Mouse (Mus musculus) CH12F3 (cell line): ENCODE measurements around the gene Rbm20.
"Not testable (repeated sequence)": the region's sequence is repeated elsewhere in the genome, so short reads cannot be mapped to it uniquely, and the experiment has no call there.

Experiments used
- in situ Hi-C: fragments of 300-500 bp; cut with MboI; formaldehyde crosslinking; loops from 2 replicates; pipeline ENCODE4 v1.14.3; 2020; ENCODE audit warnings: low sequenced_read_pairs

The Rbm20 gene

DNA sequence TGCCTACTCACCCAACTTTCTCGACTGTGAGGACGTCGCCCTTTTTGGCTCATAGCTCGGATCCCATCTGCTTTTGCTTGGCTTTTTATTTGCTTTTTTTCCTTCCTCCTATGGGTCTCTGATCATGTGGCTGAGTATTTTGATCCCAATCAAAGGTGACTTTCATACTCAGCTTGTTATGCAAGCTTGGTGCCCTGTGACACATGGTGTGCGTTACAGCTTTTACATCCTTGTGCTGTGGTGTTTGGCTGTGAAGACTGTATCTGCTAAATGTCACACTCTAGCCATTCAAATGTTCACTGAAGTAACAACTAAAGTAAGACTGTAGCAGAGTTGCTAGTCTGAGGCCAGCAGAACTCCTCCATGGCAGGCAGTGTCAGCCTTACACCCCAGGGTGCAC is 109.7 kb downstream of the Rbm20 start:
- in situ Hi-C loops: no loop called here

DNA sequence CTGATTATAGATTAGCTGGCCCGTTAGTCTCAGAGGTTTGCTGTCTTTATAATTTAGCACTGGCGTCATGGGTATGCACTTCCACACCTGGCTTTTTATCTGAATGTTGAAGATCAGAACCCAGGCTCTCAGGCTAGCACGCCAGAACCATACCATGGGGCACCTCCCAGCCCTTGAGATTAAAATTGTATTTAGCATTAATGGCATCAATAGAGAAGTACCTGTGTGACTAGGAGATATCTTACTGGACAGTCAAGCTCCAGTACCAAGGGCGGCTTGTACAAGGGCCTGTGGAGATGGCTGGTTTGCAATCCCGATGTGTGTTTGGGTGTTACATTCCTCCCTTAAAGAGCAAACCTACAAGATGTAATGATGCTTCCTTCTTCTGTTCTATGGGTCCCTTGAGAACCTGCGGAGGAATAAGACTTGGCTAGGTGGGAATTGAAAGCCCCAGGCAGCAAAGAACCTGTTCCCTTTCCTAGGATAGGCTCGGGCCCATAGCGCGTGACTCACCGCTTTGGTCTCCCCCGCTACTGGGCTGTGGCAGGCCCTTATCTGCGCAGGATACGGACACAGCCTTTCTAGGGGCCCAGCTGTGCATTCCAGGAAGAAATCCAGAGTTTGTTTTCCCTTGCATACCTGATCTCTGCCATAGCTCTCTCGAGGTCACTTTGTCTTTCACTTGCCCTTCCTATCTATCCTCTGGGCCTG is 111.7 kb downstream of the Rbm20 start:
- in situ Hi-C loops: no loop called here

DNA sequence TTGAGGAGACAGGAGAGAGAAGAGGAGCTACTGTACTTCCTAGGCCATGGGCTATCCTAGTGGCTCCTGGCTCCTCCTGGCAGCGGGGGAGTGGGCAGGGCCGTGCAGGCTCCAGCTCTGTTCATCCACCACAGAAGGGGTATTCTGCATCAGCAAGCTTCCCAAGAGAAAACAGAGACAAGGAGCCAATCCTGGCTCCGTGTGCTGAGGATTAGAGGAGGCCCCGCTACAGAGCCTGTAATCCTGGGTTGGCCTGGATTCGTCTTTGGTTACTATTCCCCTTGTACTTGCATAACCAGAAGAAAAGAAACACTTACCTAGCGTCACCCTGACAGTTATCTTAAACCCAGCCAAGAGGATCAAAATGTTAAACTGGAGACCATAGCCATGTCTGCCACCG is 112.5 kb downstream of the Rbm20 start:
- in situ Hi-C loops: no loop called here

DNA sequence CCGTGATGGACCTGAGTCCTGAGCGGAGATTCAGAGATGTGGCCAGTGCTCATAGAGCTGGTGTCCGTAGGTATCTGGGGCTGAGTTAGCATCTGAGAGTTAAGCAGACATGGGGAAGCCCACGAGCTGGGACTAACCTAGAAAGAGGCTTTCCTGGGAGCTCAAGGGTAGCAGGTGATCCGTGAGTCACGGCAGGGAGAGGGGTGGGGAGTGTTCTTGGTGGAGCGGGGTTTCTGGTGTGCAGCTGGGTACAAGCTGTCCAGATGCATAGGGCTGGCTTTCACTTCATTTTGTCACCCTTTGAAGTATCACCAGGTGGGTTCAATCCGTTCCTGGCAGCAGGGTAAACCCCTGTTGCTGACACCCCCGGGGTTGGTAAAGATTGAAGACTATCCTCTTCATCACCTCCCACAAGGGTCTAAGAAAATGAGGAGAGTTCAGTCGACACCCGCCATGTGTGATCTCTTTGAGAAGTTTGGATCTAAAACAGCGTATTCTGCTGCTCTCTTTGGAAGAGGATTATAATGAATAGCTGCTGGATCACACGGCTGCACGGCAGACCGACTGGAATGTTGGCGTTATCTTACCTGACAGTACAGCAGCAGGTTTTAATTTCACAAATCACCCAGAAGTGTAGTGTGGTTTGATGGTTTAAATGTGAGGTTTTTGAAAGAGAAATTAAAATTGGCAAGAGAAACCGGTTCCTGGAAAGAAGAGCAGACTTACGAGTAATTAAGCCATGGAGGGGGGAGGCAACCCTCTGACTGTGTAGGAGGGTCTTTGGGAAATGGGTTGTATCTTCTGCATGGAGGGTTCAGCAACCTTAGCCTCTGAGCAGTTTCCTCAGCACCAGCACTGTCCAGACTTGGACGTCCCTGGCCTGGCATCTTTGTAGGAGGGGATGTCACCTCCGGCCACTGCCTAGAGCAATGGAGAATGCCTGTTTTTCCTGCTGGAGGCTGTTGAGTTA is 114.9 kb downstream of the Rbm20 start:
- in situ Hi-C loops: no loop called here

DNA sequence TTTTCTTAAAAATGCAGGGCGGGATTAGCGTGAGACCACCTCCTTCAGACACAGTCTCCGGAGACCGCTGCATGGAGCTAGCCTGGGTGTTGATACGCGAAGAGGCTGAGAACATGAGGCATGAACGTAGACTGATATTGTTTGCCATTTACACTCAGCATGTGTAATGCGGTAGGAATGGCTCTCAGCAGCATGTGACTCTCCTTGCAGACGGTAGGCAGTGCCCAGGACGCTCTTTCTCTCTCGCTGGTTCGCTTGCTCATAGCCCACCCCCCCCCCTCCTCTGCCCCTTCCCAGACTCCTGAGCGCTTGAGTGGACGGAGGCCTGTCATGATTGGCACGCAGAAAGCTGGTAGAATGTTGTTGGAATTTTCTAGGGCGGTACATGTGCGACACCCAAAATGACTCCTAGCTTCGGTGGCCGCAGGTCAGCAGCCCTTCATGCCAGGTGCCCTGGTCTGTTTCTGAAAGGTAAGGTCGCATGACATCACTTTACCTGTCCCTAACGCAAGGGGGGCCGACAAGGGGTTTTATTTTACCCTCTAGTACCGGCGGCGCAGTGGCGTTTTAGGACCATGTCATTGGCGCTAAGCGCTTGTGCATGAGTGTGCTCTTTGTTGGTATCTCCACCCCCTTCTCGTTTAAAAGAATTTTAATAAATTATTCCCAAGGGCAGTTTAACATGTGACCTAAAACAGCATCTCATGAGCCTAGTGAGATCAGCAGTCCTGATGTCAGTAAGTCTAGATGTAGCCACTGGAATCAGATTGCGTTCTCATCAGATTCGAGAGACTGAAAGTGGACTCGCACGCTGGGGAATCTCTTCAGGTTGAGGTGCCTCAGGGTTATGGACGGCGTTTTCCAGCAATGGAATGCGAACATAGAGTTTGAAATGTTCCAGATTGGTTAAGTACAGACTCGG is 116.1 kb downstream of the Rbm20 start:
- in situ Hi-C loops: no loop called here

DNA sequence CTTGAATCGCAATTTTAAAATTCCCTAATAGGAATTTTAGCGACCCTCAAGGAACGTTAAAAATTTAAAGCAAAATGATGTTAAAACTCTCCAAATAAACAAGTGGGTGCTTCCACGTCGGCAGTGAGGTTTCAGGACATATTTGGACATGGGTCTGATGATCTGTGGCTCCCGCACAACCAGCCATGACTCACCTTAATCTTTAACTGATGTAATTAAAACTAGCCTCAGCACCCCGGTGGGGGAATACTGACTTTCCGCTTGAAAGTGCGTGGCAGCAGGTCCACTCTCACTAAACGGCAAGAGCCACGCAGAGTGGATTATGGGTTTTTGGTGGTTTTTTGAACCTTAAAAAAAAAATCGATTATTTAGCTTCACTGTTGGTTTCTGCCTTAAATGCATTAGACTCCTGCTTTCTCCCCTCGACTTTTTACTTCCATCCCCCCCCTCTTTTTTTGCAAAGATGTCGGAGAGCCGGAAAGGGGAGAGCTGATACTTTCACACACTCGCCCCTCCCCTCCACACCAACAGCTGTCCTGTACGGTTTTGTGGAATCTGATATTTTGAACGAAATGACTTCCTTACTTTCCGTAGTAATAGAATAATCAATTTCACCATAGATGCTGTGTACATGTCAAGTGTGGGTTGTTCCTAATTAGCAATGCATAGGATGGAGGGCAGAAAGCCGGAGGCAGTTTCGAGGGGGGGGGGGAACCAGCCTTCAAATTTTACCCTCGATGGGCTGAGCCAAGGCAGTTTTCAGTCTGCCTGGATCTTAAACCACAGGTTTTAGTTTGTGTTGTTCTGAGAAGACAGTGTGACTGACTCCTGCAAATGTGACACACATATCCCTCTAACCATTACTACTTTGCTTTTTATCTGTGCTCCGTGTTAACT is 117.1 kb downstream of the Rbm20 start:
- in situ Hi-C loops: no loop called here

DNA sequence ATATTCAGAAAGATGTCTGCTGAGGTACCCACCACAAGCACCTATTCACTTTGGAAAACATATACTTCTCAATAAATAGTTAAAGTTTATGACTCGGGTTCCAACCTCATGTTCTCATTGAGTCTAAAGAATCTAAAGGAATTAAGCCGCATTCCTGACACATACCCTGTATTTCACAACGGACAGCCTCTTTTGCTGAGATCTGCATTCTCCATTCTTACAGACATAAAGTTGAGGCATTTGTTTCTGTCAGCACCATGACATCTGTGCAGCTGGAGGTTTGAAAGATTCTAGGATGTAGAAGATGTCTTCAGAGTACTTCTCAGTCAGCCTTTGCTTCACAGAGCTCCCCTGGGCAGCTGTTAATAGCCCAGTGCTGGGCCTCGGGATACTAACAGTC is 117.9 kb downstream of the Rbm20 start:
- in situ Hi-C loops: no loop called here

DNA sequence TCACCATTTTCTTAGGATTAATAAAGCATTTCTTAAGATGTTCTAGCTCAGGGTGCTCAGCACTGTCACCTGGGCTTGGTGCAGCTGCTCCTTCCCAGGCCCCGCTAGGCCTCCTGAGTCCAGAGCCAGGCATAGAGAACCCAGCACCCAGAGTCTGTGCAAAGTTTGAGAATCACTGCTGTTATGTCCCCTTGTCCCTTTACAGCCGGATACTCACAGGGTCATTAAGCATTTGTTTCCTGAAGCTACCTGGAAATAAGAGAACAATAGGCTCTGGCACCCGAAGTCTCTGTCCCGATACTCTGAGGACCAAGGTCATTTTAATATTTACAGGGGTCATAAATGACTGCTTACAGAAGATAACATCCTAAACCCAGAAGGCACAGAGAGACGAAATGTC is 118.9 kb downstream of the Rbm20 start:
- in situ Hi-C loops: no loop called here

DNA sequence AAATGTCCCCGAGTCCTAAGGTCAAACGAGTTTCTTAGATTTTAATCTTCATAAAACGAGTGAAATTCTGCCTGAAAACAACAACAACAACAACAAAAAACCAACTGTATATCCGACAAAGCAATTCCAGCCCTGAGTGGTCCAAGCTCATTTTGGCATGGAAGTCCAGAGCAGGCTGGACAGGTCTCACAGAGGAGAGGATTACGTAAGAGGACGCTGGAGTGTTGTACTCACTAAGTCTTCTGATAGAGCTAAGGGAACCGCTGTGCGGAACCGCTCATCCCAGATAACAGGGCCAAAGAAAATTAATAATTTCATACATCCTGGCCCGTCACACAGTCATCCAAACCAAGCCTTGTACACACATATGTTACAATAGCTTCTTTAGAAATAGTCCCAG is 120.7 kb downstream of the Rbm20 start:
- in situ Hi-C loops: no loop called here

DNA sequence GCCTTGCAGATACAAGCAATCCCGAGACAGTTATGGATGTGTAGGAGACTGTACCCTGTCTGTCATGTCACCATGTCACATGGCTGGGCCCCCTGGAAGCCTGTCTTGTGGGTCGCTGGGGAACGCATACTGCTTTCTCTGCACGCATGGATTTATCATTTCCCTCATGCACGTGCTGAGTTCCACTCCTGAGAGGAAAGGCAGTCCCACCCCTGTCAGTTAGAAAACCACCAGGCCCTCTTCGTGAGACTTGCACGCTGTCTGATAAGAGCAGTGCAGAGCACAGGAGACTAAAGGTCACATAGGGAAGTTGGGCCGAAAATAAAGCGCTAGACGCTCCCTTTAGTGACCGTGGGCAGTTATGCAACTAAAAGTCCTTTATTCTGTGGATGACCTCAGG is 122.8 kb downstream of the Rbm20 start:
- in situ Hi-C loops: no loop called here

DNA sequence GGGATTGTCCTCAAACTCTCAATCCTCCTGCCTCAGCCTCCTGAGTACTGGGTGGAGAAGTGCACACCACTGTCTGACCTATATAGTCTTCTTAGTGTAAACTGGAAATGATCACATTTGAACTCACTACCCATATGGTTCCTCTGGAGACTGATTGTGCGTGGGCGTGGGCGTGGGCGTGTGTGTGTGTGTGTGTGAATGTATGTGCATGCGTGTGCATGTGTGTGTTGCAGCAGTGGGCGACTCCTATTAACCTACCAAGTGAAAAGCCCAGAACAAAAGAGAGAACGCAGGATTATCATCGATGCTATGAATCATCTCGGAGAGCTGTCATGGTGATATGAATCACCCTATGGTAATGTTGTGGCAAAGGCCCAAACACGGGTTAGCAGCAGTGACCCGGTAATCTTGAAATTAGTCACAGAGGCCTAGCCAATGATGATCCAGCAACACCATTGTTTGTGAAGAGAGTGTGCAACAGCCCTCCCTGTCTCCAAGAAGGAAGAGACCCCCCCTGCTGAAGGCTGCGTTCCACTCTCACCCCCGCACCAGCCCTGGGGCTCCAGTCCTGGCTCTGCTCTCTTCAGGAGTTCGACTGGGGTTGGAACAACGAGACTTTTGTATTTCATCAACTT is 123.4 kb downstream of the Rbm20 start:
- in situ Hi-C loops: no loop called here

DNA sequence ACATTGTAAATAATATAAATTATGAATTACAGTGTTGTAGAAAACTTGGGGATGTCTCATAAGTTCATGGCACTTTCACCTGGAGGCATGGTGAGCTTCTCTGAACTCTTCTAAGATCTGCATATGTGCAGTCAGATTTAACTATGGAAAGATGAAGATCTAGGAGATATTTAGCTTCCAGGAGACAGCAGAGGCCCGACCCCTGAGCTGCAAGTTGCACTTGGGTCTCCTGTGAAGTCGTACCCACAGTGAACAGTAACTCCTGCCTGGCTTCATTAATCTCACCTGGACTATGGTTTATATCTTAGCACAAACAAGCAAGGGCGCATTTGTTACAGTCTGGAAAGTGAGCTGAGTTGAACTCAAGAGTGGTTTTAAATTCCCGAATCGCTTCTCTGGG is 124.3 kb downstream of the Rbm20 start:
- in situ Hi-C loops: no loop called here

DNA sequence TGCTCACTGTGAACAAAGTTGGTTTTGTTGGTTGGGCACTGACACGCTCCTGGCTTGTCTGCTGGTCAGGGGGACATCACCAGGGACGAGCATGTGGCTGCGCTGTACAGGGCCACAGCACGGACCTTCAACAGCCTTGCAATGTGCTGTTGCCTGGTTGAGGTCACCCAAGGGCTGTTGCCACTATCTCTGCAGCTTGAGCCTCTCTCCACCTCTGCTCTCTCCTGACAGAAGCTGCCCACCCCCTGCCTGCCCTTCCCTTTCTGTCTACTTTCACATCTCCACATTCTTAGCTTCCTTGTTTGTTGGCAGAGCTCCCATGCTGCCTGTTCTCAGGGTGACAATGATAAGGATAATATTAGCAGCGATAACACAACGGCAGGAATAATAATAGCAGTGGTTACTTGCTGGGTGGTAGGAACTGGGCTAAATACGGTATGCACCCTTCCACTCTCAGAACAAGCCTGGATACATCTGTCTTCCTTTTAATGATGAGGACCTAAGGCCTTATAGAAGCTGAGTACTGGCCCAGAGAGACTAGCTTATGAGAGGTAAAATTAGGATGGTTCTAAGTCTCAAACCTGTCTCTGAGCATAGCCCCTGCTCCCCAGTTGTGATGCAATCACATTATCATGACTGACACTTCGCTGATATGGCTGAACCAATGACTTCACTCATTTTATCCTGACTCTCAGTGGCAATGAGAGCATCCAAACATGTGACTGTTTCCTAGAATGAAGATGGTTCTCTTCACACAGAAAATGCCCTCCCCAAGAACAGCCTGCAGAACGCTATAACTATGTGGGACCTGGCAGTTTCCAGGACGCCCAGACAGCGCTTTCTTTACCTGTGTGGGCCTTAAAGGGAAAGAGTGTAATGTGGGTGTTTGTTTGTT is 124.9 kb downstream of the Rbm20 start:
- in situ Hi-C loops: no loop called here

DNA sequence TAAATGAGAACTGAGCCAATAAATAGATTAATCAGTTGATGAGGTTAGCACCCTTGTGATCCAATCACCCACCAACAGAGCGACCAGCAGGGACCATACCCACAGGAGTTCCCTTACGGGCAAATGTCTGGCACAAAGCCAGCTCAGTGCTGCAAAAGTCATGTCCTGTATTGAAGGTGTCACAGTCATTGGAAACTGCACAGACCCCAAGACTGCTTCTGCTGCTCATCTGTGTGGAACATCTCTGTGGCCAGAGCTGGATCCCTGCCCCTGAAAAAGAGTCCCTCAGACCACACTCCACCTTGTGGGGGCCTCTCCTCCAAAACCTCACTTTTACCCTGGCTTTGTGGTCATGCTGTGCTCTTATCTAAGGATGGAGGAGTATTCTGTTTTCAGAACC is 126.8 kb downstream of the Rbm20 start:
- in situ Hi-C loops: no loop called here

DNA sequence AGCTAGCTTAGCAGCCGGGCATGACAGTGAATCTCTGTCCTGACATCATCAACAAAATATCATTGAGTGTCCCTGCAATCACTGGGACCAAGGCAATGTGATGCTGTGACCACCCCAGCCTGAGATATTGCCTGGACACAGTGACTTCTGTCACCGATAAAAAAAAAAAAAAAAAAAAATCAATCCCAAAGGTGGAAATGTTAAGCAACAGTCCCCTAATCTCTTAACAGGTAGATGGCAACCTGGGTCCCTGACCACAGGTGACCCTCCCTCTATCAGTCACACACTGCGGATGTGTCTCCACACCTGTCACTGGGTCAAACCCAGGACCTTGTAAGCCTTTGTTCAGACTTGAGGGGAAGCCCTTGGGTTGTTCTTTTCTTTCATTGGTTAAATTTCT is 128.0 kb downstream of the Rbm20 start:
- in situ Hi-C loops: no loop called here

DNA sequence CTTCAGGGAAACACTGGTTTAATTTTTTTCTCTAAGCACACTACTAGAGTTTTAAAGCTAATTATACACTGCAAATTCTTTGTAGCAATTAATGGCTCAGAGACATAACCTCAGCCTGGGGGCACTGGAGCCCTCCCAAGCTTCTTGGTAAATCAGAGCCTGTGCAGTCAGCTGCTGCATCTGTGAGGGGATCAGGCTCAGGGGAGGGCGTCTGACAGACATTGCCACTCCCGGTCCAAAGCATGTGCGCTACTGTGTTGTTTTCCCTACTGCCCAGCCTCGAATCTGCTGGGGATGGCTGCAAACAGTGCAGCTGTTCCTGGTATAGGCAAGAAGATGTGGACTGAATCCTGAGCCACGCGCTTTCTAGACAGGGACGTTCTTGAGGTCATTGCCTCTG is 129.0 kb downstream of the Rbm20 start:
- in situ Hi-C loops: no loop called here

DNA sequence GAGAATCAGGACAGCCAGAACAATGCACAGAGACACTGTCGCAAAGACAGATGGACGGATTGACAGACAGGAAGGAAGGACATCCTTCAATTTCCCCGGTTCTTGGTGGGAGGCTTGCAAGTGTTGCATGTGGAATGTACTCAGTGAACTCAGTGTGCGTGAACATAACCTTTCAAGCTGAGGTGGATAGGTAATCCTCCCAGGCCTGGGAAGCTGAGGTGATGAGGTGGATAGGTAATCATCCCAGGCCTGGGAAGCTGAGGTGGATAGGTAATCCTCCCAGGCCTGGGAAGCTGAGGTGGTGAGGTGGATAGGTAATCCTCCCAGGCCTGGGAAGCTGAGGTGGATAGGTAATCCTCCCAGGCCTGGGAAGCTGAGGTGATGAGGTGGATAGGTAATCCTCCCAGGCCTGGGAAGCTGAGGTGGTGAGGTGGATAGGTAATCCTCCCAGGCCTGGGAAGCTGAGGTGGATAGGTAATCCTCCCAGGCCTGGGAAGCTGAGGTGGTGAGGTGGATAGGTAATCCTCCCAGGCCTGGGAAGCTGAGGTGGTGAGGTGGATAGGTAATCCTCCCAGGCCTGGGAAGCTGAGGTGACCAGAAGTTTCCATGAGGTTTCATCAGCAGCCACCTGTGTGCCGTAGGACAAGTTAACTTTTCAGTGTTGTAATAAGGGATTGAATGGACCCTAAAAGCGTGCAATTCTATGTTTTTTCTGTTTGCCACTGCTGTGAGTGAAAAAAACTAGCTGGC is 129.6 kb downstream of the Rbm20 start:
- in situ Hi-C loops: not testable (repeated sequence)

DNA sequence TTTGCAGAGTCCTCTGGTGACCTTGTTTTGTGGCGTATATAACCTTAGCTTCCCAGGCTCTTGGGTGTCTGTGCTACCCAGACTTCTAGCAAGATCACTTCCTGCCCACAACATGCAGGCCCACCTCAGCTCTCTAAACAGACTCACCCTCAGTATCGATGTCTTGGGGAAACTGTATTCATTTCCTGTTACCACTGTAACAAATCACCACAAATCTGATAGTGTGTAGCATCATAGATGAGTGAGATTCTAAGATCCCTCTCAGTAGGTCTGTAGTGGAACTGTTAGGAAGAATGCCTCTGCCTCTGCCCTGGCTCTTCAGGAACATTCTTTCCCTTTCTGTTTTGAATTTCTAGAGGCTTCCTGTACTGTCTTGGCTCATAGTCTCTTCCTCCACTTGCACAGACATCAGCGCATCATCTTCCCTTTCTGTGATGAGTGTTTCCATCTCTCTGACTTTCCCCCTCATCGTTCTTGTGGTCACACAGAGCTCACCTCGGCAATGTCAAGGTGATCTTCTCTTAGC is 130.2 kb downstream of the Rbm20 start:
- in situ Hi-C loops: no loop called here
